Mouse (Mus musculus) gastrocnemius, adult 8-10 months (tissue): Measurements from ENCODE around the gene Ms4a5. TPM values are rescaled to one million over a fixed set of nuclear protein-coding genes. Genes with fewer than 3 reads are reported as not detected.
"Not testable (repeated sequence)": the region's sequence is repeated elsewhere in the genome, so short reads cannot be mapped to it uniquely, and the experiment has no call there.

Experiments
- DNase-seq, 2 experiments: peaks; one replicate each; pipeline ENCODE4 v3.0.0; 2022; ENCODE audit warnings: low spot score in 2 of 2
- total RNA-seq, 4 experiments: library from RNA; stranded (reverse); gene quantifications; 2 replicates each; pipeline ENCODE4 v1.2.4; 2022

Gene Ms4a5
- total RNA-seq, result not detected

GRCm38 (mm10) chr19:11283773-11284172, at the start of gene Ms4a5:
Ms4a5 (minus strand) TSS chr19:11283873.
- DNase-seq, result no peak

DNA sequence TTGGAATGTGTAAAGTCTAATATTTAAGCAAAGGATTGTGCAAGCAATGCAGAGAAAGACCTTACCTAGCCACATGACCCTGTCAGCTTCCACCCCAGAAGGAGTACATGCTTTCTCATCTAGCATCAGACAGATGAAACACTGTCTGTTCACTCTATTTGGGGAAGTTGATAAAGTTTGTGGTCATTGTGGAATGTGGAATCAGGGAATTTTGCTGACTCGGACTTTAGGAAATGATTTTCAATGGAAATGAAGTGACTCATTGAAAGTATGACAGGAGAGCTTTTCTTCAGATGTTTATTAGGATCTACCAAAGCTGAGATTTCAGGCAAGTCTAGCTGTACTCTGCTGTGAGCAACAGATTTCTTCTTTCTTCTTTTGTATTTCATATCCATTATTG, 37.5 kb upstream of the Ms4a5 start:
- DNase-seq, result no peak

DNA sequence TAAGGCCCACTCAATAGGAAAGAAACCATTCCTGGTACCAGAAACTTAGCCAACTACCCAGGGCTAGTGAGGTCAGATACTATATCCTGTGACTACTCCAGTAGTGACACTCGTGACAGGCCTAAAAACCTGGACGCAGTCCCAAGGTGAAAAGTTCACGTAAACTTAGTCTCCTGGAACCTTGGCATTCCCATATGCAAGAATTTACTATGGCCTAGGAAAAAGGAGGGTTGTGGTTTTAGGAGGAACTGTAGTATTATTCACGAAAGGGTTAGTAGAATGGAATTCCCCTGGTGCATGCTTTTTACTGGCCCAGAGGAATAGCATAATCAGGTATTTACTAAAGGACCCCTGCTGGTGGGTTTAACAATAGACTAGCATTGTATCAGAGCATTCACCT, 33.1 kb upstream of the Ms4a5 start:
- no peak for DNase-seq

DNA sequence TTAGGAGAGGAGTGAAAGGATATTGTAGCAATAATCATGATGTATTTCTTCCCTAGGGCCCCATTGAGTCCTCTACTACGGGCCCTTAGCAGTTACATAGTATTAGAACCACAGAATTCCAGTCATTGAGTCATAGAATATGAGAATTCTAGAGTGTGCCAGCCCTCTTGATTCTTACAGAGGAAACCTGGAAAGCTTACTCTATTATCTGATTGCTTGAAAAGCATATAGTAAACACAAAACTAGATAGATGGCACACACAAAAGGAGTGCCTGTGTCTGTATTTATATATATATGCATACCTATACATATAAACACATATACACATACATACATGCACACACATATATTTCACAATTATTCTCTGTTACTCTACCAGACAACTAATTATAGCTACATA, 30.7 kb upstream of the Ms4a5 start, which contains the start of gene Ms4a14:
Gene Ms4a14, minus strand, starts transcription at position 101 of the 400 bp plus-strand sequence.
- DNase-seq, result no peak

DNA sequence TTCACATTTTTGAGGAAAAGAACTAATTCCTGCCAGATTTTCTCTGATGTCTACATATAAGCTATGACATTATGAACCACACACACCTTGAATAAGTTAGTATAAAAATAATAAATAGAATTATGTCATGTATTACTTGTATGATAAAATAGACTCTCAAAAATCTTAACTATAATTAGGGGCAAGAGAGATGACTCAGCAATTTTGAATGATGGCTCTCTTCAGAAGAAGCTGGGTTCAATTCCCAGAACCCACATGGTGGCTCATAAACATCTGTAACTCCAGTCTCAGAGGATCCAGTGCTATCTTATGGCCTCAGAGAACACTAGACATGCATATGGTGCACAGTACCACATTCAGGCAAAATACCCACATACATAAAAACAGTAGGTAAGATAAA, 25.2 kb upstream of the Ms4a5 start:
- no peak for DNase-seq

GRCm38 (mm10) chr19:11299529-11299928, 15.9 kb upstream of the Ms4a5 start:
- DNase-seq, result not testable (repeated sequence)

- DNase-seq, result no peak
Measured at GRCm38 (mm10) chr19:11298939-11299338, 15.3 kb upstream of the Ms4a5 start.

GRCm38 (mm10) chr19:11293616-11294015, 9.9 kb upstream of the Ms4a5 start:
- not testable (repeated sequence) for DNase-seq

DNA sequence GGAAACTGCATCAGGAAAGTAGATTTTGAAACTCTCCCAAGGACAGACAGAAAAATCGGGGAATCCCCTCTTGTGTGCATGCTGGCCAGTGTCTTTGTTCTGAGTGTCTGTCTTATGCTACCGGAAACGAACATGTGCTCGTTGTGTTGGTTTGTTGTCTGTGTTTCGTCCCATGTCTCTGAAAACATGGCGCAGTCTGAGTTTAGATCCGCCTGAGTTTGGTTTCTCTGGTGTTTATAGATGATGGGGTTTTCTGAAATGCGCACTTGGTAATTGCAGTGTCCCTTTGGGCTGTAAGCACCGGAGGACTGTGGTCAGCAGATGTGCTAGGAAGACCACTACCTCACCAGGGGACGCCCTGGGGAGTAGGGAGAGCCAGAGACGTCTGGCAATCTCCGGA, 9.3 kb upstream of the Ms4a5 start:
- no peak for DNase-seq

DNA sequence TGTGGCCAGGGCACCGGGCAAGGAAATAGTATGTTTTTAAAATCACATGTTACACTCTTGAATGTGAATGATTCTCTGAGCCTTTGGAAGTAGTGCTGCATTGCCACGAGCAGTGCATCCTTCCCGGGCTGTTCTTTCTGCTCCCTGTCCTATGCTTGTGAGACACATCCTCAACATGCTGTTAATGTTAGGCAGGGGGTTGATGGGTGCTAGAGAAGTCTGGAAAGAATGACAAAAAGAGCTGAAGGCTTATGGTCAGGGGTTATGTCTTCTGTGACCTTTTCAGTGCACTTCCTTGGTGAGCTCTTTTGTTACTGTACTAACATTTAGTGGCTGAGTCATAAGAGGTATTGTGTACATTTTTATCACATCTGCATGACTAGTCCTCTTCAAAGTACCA, 3.5 kb downstream of the Ms4a5 start:
- DNase-seq, result no peak

DNA sequence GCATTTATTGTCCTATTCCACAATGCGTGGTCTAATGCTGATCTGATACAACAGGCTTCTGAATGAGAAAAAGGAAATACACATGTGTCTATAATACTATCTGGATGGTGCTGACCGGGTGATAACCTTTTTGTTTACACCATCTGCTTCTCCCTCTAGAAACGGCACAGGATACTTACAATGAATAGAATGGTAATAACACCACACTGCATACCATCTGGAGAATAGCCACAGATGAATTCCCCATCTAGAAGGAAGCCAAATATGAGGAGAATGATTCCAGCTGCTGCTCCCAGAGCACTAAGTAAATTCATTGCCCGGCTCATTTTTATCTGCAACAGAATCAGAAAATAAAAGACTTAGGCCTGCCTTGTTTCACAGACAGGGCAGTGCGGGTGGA, 7.2 kb downstream of the Ms4a5 start:
- no peak for DNase-seq

GRCm38 (mm10) chr19:11266956-11267355, 16.7 kb downstream of the Ms4a5 start:
- no peak for DNase-seq

DNA sequence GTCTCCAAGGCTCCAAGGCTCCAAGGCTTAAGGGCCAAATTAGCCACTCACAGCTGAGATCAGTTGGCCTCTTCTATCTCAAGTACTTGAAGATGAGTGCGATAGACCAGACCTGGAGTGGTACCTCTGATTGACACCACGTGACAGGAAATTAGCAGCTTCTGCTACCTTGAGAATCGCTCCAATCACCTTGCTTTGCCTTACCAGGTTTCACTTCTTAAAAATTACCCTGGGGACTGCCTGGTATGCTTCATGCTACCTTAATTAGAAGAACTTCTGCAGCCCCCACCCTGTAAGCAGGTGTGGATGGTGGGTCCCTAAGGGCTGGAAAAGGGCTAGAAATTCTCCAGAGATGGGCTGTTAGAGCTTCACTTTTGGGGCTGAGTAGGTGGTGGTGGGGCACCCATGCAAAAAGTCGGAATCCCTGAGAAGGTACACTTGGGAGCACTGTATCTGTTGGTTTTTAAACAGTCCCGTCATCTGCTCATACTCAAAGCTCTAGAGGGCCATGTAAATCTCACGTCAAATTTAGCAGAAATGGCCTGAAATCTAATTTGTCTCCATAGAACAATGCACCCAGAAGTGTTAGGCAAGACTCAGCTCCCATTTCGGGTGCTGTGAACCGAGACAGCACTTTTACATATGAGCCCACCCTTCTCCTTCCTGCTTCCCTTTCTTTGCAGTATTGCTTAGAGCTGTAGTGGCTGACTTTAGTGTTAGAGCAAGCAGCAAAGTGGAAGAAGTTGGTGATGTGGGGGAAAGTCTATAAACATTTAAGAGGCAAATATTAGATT, 17.4 kb downstream of the Ms4a5 start, which contains the start of gene Ms4a1:
Gene Ms4a1, minus strand, starts transcription at position 190 of the 794 bp plus-strand sequence.
- DNase-seq, result no peak

DNA sequence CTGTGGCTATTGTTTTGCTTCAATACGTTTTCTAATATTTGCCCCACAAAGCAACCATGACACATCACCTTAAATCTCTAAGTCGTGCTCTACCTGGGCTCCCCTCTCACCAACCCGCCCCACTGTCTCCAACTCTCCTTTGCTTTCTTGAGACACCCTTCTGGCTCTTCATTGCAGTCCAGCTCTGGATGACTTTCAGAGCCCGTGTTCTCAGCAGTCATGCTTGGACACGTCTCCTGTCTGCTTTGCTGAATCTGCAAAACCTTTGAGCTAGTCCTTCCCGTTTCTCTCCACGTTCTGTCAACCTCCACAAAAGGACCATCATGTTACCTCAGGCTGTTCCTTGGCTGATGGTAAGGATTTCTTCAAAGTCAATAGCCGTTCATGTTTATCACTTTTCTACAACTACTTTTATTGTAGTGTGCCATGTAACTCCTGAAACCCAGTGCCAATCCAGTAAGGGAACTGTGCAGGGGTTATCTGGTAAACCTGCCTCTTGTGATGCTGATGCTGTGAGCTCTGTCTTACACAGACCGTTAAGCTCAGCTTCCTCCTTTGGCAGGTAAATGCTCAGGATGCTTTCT, 19.0 kb downstream of the Ms4a5 start:
- no peak for DNase-seq

- DNase-seq, result no peak
Measured at GRCm38 (mm10) chr19:11263549-11263948, 20.1 kb downstream of the Ms4a5 start.

DNA sequence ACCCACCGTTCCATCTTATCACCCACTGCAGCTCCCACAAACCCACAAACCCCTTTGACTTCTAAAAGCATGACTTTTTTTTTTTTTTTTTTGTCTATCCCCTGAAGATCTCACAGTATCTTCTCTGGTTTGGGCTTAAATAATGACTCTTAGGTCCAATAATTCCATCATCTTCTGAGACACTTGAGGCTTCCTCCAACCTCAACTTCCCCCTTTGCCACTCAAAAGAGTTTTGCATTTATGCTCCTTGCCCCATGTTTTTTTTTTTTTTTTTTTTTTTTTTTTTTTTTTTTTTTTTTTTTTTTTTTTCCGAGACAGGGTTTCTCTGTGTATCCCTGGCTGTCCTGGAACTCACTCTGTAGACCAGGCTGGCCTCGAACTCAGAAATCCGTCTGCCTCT, 20.7 kb downstream of the Ms4a5 start:
- DNase-seq, result not testable (repeated sequence)

GRCm38 (mm10) chr19:11261522-11261921, 22.2 kb downstream of the Ms4a5 start:
- DNase-seq, result no peak

DNA sequence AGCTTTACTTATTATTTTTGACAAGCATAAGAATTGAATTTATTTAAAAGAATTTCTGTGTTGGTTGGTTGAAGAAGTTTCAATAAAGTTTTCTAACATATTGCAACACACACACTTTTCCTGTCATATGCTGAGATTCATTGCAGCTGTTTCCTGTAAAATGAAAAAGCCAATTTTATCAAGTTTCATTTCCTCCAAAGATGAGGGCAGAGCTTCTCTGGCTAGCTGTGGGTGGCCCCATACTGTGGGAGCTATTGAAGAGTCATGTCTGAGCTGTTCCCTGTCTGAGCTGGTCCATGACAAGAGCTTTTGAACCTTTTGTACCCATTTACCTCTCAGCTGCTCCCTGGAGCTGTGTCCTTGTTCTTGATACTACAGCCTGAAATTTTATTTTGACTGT, 39.4 kb downstream of the Ms4a5 start:
- no peak for DNase-seq

DNA sequence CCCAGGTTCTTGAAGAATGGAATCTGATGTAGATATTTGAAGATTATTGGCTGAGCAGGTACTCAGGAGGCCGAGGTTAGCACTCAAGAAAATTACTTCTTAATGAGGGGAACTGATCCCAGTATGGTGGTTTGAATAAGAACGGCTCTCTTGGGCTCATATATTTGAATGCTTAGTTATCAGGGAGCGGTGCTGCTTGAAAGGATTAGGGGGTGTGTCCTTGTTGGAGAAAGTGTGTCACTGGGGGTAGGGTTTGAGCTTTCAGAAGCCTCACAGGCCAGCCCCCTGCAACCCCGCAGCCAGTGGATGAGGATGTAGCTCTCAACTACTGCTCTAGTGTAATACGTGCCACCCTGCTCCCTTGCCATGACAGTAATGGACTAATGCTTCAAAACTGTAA, 41.1 kb downstream of the Ms4a5 start:
- DNase-seq, result no peak

GRCm38 (mm10) chr19:11235820-11236219, 47.9 kb downstream of the Ms4a5 start:
- DNase-seq, result no peak

DNA sequence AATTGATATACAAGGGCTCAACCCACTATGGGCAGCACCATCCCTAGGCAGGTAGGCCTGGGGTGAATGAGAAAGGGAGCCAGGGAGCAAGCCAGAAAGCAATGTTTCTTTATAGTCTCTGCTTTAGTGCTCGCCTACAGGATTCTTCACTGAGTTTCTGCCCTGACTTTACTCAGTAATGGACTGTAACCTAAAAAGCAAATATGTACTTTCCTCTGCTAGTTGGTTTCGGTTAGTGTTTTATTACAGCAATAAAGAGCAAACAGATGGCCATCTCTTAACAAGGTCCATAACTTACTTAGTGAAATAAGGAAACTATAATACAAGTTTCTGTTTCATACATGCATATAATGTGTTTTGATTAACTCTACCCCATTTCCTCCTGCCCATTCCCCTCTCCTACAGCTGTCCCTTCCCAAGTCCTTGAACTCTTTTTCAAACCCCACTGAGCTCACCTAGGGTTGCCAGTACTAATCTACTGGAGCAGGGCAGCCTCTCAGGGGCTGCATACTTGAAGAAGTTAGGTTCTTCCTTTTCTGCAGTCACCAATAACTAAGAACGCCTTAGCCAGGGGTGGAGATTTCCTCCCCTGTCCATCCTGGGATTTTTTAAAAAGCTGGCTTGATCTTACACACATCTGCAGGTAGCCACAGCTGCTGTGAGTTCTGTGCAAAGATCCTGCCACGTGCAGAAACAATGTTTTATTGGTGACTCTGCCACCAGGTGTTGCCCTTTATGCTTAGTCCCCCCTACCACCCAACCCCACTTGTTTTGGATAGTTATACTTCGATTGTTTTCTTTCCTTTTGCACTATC, 48.5 kb downstream of the Ms4a5 start:
- no peak for DNase-seq

DNA sequence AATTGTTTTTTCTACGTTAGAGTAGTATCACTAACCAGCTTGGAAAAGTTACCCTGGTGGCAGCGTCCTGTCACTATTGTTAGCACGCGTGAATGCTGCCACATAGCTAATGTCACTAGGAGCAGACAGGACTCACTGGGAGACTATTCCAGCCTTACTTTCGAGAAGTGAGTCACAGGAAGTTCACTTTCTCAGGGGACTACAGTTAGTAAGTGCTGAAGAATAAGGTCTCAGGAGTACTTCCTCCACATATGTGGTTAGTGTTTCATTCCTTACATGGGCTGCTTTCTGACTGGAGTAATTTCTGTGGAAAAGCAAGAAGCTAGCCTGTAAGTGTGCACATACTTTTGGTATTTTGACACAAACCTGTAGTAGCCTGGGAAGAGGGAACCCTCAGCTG, 49.4 kb downstream of the Ms4a5 start:
- DNase-seq, result no peak
